Mouse (Mus musculus) layer of hippocampus, adult 8-10 months (tissue): Measurements from ENCODE around the gene Kars. TPM values are rescaled to one million over a fixed set of nuclear protein-coding genes. Genes with fewer than 3 reads are reported as not detected.

Source experiments
- DNase-seq, 2 experiments: peaks; one replicate each; pipeline ENCODE4 v3.0.0; 2022; ENCODE audit warnings: low spot score in 2 of 2
- total RNA-seq, 4 experiments: library from RNA; stranded (reverse); gene quantifications; 2 replicates each; pipeline ENCODE4 v1.2.4; 2022

The Kars gene
- 10 to 100 TPM; 77.6 to 80.4 (median 78.2) TPM for total RNA-seq

DNA sequence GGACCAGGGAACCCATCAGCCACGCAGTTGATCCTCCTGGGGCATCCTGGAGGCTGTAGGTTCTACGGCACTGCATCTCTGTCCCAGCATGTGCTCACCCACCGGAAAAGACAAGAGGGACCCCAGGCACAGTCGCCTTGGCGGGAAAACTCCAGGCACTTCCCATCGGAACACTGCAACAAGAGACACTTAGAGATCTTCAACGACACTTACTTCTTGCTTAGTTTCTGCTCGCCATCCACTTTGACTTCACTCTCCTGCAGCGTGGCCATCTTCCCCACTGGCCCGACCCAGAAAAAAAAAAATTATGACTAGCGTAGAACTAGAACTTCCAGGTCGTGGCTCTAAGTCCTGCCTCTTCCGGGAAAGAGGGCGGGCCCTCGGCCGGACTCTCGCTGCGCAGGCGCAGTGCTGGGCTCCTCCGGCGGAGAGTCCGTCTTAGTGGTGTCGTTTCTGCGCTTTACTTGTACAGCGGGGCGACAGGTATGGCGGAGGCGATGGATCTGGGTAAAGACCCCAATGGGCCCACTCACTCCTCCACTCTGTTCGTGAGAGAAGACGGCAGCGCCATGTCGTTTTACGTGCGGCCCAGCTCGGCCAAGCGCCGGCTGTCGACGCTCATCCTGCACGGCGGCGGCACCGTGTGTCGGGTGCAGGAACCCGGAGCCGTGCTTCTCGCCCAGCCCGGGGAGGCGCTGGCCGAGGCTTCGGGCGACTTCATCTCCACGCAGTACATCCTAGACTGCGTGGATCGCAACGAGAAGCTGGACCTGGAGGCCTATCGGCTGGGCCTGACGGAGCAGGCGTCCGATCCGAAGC lies at the start of gene Kars, which contains the start of gene Terf2ip:
Gene Kars, minus strand, starts transcription at position 327 of the 819 bp plus-strand sequence.
Gene Terf2ip, plus strand, starts transcription at position 402 of the 819 bp plus-strand sequence.
- peak; percentile 87 for DNase-seq

DNA sequence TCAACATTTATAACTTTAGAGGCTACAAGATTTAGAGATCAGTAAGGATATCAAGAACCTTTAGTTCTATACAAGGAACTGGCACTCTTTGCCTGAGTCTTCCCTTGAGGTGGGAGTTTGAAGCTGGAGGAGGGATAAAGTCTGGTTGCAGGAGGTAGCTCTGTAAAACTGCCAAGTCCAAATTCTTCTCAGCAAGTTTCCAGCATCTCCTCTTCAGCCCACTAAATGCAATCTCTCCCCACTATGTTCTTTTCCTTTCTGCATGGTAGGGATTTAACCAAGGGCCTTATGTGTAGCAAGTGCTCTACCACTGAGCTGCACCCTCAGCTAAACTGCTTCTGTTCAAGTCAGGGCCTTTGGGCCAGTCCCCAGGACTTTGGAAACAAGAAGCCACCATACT lies 43.3 kb upstream of the Kars start:
- DNase-seq: no peak

DNA sequence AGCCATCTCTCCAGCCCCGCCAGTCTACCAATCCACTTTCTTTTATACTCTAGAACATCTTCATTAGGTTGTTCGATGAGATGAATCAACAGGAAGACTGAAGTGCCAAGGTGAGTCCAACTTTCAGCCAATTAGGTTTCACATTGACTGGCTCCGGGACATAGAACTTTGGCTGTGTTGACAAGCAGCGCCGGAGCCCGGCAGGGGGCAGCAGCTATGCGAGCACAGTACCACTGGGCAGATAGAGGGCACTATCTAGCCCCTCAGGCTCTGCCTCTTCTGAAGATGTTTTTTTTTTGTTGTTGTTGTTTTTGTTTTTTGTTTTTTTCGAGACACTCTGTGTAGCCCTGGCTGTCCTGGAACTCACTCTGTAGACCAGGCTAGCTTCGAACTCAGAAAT lies 40.4 kb upstream of the Kars start:
- DNase-seq: no peak

DNA sequence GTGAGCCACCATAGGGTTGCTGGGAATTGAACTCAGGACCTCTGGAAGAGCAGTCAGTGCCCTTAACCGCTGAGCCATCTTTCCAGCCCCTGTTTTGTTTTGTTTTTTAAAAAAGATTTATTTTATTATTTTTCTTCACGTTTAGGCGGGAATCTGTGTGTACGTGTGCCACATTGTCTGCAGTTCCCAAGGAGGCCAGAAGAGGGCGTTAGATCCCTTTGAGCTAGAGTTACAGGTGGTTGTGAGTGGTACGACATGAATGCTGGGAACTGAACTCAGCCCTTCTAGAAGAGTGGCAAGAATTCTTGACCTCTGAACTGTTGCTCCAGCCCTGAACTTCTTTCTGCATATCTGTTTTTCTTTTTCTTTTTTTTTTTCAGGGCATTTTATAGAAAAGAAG lies 38.9 kb upstream of the Kars start:
- no peak for DNase-seq

DNA sequence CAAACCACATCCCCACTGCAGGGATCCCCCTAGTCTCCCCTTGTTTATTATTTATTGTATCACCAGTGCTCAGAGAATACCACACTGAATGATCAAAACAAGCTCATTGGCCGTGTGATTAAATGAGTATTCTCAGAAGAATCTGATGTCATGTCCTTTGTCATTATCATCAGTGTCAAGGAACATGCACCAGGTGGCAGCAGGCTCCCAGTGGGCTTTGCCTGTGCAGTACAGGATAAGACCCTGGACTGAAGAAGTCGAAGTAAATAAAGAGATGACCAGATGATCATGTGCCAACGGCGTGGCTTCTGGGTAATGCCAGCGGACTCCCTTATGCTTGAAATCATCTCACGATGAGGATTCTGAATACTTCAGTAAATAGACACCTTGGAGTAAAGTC lies 37.2 kb upstream of the Kars start:
- no peak for DNase-seq

DNA sequence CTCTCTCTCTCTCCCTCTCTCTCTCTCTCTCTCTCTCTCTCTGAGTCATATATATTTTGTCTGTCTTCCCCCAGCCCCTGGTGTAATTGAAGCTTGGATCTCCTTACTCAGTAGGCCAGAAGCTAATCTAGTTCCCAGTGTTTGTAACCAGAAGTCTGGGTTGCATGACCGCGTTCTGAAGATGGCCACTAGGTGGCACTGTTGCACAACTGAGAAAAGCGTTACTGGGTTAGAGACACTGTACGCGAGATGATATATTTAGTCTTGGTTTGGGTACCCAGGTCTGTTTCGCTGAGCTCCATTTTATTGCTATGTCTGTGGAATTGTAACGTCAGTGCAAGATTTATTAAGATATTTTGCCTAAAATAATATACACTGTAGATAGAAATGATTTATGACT lies 34.8 kb upstream of the Kars start:
- DNase-seq: peak; percentile 72 to 90

DNA sequence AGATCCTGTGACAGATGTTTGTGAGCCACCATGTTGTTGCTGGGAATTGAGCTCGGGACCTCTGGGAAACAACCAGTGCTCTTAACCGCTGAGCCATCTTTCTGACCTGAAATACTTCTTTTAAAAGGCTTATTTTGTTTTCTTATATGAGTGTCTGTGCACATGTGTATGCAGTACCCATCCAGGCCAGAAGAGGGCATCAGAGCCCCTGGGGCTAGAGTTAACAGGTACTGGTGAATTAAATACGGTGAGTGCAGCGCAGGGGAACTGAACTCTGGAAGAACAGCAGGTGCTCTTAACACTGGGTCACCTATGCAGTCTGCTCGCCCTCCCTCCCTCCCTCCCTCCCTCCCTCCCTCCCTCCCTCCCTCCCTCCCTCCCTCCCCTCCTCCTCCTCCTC lies 34.1 kb upstream of the Kars start:
- no peak for DNase-seq

DNA sequence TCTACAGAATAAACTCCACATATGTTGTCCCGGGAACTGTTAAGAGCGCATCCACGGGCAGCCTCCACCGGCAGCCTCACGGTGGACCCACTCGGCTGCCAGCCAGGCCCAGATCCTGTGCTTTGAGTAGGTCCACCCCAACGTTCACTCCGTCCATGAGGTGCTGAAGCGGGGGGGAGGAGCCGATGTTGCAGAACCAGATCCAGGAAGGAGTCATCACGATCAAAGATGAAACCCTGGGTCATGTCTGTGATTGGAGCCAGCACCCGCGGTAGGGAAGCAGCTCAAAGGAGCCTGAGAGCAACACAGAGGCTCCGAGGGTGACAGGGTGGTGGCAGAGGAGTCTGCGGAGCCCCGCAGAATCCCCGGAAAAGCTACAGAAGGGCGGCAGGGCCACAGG lies 26.4 kb upstream of the Kars start:
- no peak for DNase-seq

DNA sequence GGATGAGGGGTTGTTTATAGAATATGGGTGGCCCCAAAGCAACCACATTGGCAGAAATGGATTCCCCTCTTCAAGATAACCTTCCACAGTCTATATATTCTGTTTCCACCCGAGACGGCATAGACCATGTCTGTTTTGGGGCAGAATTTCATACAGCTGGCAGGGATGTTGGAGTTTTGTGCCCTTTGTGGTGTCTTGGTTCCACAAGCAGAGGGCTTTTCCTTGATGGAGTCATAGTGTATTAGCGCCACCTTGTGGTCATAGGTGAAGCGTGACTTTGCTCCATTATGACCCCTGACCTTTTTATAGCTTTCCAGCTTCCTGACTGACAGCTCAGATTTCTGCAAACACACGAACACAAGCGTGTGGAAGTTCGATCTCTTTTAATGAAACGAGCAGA lies 23.5 kb upstream of the Kars start:
- DNase-seq: peak in 1 of 2 experiments; percentile 15

DNA sequence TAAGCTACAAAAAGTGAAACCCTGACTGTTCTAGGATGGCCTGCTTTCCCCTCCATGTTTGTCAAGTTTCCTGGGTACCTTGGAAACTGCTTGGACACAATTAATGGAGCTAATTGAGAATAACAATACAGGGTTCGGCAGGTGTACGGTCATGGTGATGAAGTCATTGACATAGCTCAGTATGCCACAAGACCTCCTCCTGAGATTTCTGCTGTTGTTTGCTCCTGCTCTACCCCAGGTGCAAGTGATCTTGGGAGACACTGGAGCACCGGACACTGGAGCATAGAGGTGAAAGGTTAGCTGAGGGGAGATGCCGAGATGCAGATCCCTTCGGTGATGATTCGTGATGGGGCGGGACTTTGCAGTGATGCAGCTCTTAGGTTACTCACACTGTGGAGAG lies 21.9 kb upstream of the Kars start:
- no peak for DNase-seq

DNA sequence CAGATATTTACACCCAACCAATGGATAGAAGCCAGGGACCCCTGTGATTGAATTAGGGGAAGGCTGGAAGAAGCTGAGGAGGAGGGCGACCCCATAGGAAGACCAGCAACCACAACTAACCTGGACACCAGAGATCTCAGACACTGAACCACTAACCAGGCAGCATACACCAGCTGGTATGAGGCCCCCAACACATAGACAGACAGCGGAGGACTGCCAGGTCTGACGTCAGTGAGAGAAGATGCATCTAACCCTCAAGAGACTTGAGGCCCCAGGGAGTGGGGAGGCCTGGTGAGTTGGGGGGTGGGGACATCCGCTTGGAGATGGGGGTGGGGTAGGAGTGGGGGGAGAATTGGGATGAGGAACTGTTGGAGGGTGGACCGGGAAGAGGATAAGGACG lies 19.5 kb upstream of the Kars start:
- DNase-seq: no peak

DNA sequence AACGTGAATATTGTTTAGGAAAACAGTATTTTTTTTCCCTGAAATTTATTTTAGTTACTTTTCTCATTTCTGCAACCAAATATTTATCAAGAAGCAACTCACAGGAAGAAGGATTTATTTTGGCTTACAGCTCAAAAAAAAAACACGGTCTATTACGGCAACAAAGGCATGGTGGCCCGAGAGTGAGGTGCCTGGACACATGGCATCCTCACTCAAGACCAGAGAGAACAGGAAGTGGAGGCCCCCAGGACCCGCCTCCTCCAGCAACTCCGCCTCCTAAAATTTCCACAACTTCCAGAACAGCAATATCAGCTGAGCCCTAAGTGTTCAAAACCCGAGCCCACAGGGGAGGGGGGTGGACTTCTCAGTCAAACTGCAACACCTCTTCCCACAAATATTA lies 18.3 kb upstream of the Kars start:
- DNase-seq: no peak

DNA sequence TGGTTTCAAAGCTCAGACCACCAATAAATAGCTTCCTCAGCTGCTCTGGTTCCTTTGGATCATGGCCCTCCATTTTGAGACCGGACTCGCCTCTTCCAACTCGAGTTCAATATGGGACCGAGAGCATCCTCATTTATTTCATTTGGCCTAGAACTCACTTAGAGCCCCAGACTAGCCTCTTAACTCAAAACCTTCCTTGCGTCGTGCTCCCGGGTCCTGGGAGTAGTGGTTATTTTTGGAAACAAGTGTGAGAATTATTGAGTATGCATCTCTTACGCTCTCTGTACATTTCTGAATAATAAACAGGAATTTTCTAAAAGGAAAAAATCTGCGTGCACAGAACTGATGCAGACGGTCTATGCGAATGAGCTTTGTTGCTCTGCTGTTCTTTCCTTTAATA lies 3.8 kb upstream of the Kars start, which contains the start of gene Gm6793:
Gene Gm6793, minus strand, starts transcription at position 101 of the 400 bp plus-strand sequence.
- no peak for DNase-seq

DNA sequence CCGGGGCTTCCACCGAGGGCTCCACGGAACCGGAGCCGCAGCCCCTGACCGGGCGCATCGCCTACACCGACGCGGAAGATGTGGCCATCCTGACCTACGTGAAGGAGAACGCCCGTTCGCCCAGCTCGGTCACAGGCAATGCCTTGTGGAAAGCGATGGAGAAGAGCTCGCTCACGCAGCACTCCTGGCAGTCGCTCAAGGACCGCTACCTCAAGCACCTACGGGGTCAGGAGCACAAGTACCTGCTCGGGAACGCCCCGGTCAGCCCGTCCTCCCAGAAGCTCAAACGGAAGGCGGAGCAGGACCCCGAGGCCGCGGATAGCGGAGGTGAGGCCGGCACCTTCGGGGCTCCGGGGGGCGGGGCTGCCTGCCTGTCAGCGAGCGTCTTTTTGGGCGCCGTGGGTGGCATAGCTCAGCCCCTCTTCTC lies 706 bp upstream of the Kars start:
- DNase-seq: no peak

DNA sequence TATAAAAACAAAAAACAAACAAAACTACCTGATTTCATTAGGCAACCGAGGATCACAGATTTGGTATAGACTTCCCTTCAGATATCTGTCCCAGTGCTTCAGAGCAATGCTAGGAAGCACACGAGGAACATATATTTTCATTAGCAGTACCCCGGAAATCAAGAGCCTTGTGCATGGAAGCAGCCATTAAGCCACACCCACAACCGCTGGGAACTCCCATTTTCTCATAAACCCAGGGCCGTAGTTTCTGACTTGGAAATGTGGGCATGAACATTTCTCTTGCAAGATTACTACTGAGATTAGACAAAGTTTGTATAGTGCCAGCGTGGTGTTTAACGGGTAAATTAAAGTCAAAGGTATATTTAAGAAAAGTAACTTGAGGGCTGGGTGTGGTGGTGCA lies 1.6 kb downstream of the Kars start:
- no peak for DNase-seq

DNA sequence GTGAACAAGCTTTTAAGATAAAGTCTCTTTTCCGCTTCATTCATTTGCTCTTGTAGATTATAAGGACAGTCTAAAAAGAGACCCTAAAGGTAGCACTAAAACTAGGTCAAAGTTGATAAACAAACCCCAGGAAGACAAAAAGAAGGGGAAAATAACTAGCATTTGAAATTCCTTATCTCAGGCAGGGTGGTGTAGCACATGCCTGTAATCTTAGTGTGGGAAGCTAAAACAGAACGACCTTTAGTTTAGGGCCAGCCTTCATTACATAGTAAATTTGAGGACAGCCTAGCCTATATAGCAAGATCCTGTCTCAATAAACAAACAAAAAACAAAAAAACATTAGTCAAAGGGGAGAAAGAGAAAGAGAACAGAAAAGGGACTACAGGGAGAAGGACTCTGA lies 3.5 kb downstream of the Kars start:
- DNase-seq: no peak

DNA sequence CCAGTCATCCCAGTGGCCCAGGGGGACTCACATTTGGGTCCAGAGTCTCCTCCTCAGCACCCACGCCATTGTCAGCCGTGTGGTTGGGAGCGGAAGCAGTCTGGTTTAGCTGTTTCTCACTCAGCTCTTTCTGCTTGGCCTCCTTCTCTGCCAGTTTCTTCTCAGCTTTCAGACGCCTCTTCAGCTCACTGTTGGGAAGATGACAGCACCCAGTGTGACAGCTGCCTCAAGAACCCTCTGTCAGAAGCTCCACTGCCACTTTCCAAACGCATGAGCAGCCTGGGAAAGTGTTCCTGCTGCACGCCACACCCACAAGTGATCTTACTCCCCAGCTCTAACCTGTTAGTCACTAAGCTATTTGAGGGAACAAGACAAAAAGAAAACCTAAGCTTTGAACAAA lies 5.5 kb downstream of the Kars start:
- peak in 1 of 2 experiments; percentile 49 for DNase-seq

DNA sequence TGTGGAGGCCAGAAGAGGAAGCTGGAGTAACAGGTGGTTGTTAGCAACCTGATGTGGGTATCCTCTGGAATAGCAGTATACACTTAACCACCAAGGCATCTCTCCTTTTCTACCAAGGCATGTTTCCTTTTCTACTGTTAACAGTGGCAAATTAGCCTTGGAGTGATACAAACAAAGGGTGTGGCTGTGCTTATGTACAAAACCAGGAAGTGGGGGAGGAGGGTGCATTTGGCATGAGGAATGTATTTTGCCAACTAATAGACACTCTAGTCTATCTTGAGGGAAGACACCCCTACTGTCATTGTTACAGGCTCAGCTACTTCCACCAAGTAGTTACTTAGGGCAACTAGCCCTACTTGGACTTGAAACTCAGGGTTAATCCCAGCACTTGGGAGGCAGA lies 6.4 kb downstream of the Kars start:
- DNase-seq: no peak

DNA sequence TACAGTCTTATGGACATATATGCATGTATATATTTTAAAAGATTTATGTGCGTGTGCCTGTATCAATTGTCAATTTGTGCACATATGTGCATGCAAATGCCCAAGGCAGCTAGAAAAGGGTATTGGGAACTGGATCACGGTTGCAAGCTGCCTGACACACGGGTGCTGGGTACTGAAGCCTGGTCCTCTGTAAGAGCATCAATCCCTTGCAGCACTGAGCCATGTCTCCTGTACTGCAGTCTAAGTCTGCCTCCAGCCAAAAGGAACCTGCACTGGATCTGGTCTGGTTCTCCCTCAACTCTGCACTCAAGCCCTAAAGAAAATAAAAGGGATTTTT lies 18.5 kb downstream of the Kars start:
- DNase-seq: no peak

DNA sequence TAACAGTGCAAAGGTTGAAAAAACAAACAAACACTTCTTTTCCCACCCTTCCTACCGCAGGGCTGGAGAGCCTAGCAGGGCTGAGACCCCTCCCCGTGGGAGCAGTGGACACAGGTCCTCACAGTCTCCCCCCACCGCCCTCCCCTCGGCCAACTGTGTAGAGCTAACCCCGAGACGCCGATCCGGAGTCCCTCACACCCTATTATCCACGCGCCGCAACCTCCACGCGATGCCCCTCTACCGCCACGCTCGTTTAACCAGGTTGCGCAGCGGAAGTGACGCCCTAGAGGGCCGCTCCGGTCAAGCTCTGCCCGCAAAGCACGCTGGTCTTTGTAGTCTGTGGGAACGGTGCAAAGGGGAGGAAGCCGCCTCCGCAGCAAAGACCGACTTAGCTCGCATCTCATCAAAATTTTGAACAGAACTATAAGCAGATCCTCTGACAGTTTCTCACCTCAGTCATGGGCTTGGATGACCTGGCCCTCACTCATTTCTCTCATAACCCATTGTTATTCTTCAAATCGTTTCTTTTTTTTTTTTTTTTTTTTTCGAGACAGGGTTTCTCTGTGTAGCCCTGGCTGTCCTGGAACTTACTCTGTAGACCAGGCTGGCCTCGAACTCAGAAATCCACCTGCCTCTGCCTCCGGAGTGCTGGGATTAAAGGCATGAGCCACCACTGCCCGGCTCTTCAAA lies 19.0 kb downstream of the Kars start, which contains the start of gene Adat1:
Gene Adat1, minus strand, starts transcription at position 290 of the 690 bp plus-strand sequence.
- DNase-seq: peak; percentile 83 to 84

DNA sequence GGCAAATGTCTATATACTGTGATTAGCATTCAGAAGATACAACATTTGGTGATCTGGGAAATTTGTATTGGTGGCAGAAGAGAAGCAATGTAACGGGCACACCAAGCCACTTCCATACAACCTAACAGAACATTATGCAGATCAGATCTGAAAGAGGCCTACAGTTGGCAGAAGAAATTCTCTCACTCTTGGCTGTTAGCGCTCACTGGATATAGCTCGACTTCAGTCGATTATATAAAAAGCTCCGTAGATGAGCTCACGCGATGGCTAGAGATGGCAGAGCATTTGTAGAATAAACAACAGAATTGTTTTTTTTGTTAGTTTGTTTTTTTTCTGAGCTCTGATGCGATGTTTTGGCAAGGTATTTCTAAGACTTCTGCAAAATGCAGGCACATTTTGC lies 19.8 kb downstream of the Kars start:
- no peak for DNase-seq

DNA sequence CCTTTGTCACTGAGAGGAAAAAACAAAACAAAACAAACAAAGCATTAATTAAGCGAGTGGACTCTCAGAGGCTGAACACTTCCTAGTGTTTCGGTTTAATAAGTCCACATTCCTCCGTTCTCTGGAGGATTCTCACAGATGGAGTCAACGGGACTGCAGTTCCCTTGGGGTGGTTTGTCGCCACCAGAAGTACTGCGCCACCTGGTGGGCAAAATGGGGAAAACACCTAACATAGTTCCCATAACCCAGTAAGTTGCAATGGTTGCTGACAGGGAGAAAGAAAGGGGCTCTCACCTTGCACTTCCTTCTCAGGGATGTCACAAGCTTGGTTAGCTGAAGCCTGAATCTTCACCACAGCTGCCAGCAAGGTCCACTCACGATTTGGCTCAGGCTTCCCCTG lies 21.2 kb downstream of the Kars start:
- DNase-seq: peak in 1 of 2 experiments; percentile 77

DNA sequence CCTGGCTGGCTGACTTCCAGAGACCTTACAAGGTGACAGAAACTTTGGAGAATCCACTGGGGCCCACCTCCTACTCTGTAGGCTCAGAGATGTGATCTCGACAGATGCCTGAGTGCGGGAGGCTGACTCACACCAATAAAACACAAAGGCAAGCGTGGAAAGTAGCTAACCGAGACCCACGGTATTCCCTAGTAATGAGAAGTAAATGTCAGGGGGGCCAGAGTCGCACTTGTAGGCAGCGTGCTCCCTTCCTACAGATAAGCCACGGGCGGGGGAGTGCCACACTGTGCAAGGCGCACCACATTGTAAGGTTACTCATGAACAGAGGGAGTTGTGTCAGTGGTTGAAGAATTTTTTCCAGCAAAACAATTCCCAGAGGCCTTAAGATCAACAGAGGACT lies 26.6 kb downstream of the Kars start:
- no peak for DNase-seq
